Mouse (Mus musculus): Measurements from ENCODE around the gene Tmem259. TPM values are rescaled to one million over a fixed set of nuclear protein-coding genes. Genes with fewer than 3 reads are reported as not detected.

The Tmem259 gene
- total and polyA plus RNA-seq, 3 experiments: 62.0 to 150 TPM; not detected in 1

- Histone ChIP-seq H3K9ac (ENCODE audit: control insufficient read depth, low read depth, low read length, poor library complexity, severe bottlenecking) (peak overlapping the region; percentile 84), H3K27ac (ENCODE audit: control insufficient read depth, low read depth, low read length) (peak overlapping the region; percentile 80)
These were observed 33.2 kb upstream of the Tmem259 start for GRCm38 (mm10) chr10:80017361-80017760.

GRCm38 (mm10) chr10:80016931-80017330 lies 32.8 kb upstream of the Tmem259 start:
- Histone ChIP-seq H3K4me1 (ENCODE audit: control insufficient read depth in 1 of 2, insufficient read depth in 2 of 2, low read length in 2 of 2) (peaks cover 10 to 19% of the 10 kb centered on the region in 2 experiments), H3K9ac (ENCODE audit: control insufficient read depth, low read depth, low read length, poor library complexity, severe bottlenecking) (peak overlapping the region; percentile 84), H3K27ac (ENCODE audit: control insufficient read depth, low read depth, low read length) (peak overlapping the region; percentile 80), H3K9me3 (replicated peaks; ENCODE audit: insufficient read depth, low read length) (no peaks in the 10 kb centered on the region), H3K79me2 (ENCODE audit: control insufficient read depth, insufficient read depth, low read length, poor library complexity) (peaks cover 12% of the 10 kb centered on the region), H3K4me3 (ENCODE audit: control insufficient read depth in 1 of 2, insufficient read depth in 1 of 2, low read depth in 2 of 2, low read length in 2 of 2) (peak overlapping the region; percentile 74 to 98), H3K27me3 (ENCODE audit: control insufficient read depth in 1 of 2, insufficient read depth in 2 of 2, low read length in 2 of 2) (no peaks in the 10 kb centered on the region), H3K36me3 (ENCODE audit: control insufficient read depth in 1 of 2, insufficient read depth in 2 of 2, low read length in 2 of 2) (peaks cover 0 to 11% of the 10 kb centered on the region in 2 experiments; a peak in 3 of 4 replicates)
- TF ChIP-seq BHLHE40 (IDR thresholded peaks at IDR 0.05; ENCODE audit: borderline replicate concordance, low read depth, low read length) (no peak), SMC3 (IDR thresholded peaks at IDR 0.05; ENCODE audit: low read depth, low read length) (no peak), JUND (IDR thresholded peaks at IDR 0.05; ENCODE audit: low read depth, low read length) (no peak), ZNF384 (IDR thresholded peaks at IDR 0.05; ENCODE audit: low read depth, low read length) (no peak), UBTF (IDR thresholded peaks at IDR 0.05; ENCODE audit: borderline replicate concordance, insufficient read depth, low read depth, low read length) (no peak), MXI1 (IDR thresholded peaks at IDR 0.05; ENCODE audit: low read depth, low read length) (no peak), POLR2A (IDR thresholded peaks at IDR 0.05; ENCODE audit: control insufficient read depth in 1 of 2, insufficient read depth in 1 of 2, low read depth in 1 of 2, low read length in 2 of 2, poor library complexity in 1 of 2) (0 out of 4 replicates have a peak, but pooled peaks of 1 of the 2 experiments have one; percentile 10), E2F4 (IDR thresholded peaks at IDR 0.05; ENCODE audit: borderline replicate concordance, low read depth, low read length) (no peak)
- DNase-seq (ENCODE audit: low read depth, low spot score): peak; percentile 55

More at GRCm38 (mm10) chr10:80017361-80017760, 33.2 kb upstream of the Tmem259 start:
- peaks cover 0 to 11% of the 10 kb centered on the region in 2 experiments; a peak in 3 of 4 replicates for H3K36me3 ChIP-seq (ENCODE audit: control insufficient read depth in 1 of 2, insufficient read depth in 2 of 2, low read length in 2 of 2)
- TF ChIP-seq CTCF (IDR thresholded peaks at IDR 0.05 in 2 of 3, conservative IDR thresholded peaks at IDR 0.05 in 1 of 3; ENCODE audit: control insufficient read depth in 1 of 3, insufficient read depth in 1 of 3, low read depth in 2 of 3, low read length in 3 of 3, poor library complexity in 1 of 3, severe bottlenecking in 1 of 3): no peak
- no peak for TF ChIP-seq POLR2AphosphoS5 (IDR thresholded peaks at IDR 0.05; ENCODE audit: borderline replicate concordance, low read depth, low read length)
- TF ChIP-seq UBTF (IDR thresholded peaks at IDR 0.05; ENCODE audit: borderline replicate concordance, insufficient read depth, low read depth, low read length): no peak
- no peak for TF ChIP-seq ZC3H11A (IDR thresholded peaks at IDR 0.05; ENCODE audit: low read depth, low read length)
- TF ChIP-seq BHLHE40 (IDR thresholded peaks at IDR 0.05; ENCODE audit: borderline replicate concordance, low read depth, low read length): 0 out of 2 replicates have a peak, but pooled peaks have one; percentile 33
- no peak for TF ChIP-seq SMC3 (IDR thresholded peaks at IDR 0.05; ENCODE audit: low read depth, low read length)
- TF ChIP-seq EP300 (IDR thresholded peaks at IDR 0.05; ENCODE audit: low read depth in 1 of 2, low read length in 2 of 2): peak in 1 of 2 experiments; percentile 57; a peak in 1 of 4 replicates
- TF ChIP-seq RAD21 (IDR thresholded peaks at IDR 0.05; ENCODE audit: low read depth, low read length): no peak
- no peak for TF ChIP-seq TAL1 (IDR thresholded peaks at IDR 0.05; ENCODE audit: low read length)
- TF ChIP-seq CHD1 (IDR thresholded peaks at IDR 0.05; ENCODE audit: low read depth, low read length): no peak
- peak; percentile 65; the same call in 1 of the 2 replicates for TF ChIP-seq HCFC1 (IDR thresholded peaks at IDR 0.05; ENCODE audit: low read depth, low read length)
- 0 out of 2 replicates have a peak, but pooled peaks have one; percentile 16 for TF ChIP-seq MXI1 (IDR thresholded peaks at IDR 0.05; ENCODE audit: low read depth, low read length)
- TF ChIP-seq TBP (IDR thresholded peaks at IDR 0.05; ENCODE audit: low read depth, low read length): no peak
- TF ChIP-seq MAX (IDR thresholded peaks at IDR 0.05; ENCODE audit: low read length): no peak
- TF ChIP-seq GABPA (IDR thresholded peaks at IDR 0.05; ENCODE audit: low read depth, low read length): no peak
- no peak for TF ChIP-seq ZMIZ1 (IDR thresholded peaks at IDR 0.05; ENCODE audit: low read depth, low read length)
- no peak for TF ChIP-seq NRF1 (IDR thresholded peaks at IDR 0.05; ENCODE audit: insufficient read depth, low read depth, low read length, poor library complexity, severe bottlenecking)
- TF ChIP-seq GATA1 (IDR thresholded peaks at IDR 0.05; ENCODE audit: low read depth, low read length): no peak
- TF ChIP-seq CHD2 (IDR thresholded peaks at IDR 0.05; ENCODE audit: low read length): peak; percentile 55
- TF ChIP-seq USF1 (IDR thresholded peaks at IDR 0.05; ENCODE audit: low read depth, low read length): no peak
- no peak for TF ChIP-seq MYC (IDR thresholded peaks at IDR 0.05; ENCODE audit: low read depth, low read length)
- peak; percentile 48 for TF ChIP-seq SIN3A (IDR thresholded peaks at IDR 0.05; ENCODE audit: low read length)
- TF ChIP-seq TCF12 (IDR thresholded peaks at IDR 0.05; ENCODE audit: low read depth, low read length): peak; percentile 31; the same call in 1 of the 2 replicates
- TF ChIP-seq MEF2A (IDR thresholded peaks at IDR 0.05; ENCODE audit: extremely low read depth, insufficient replicate concordance, low read depth, low read length, poor library complexity, severe bottlenecking): no peak
- peak; percentile 94 for TF ChIP-seq ELF1 (IDR thresholded peaks at IDR 0.05; ENCODE audit: low read depth, low read length)
- no peak; the same call in 1 of the 2 replicates for TF ChIP-seq NELFE (IDR thresholded peaks at IDR 0.05; ENCODE audit: low read depth, low read length)
- no peak for TF ChIP-seq USF2 (IDR thresholded peaks at IDR 0.05; ENCODE audit: borderline replicate concordance in 1 of 2, insufficient read depth in 1 of 2, low read depth in 1 of 2, low read length in 2 of 2)
- 0 out of 2 replicates have a peak, but pooled peaks have one; percentile 62 for TF ChIP-seq ETS1 (IDR thresholded peaks at IDR 0.05; ENCODE audit: low read depth, low read length)
- no peak for TF ChIP-seq POLR2AphosphoS2 (IDR thresholded peaks at IDR 0.05; ENCODE audit: low read length)
- TF ChIP-seq MAZ (IDR thresholded peaks at IDR 0.05; ENCODE audit: low read depth, low read length): peak; percentile 98
- TF ChIP-seq MAFK (IDR thresholded peaks at IDR 0.05; ENCODE audit: borderline replicate concordance, low read depth, low read length): no peak
- TF ChIP-seq E2F4 (IDR thresholded peaks at IDR 0.05; ENCODE audit: borderline replicate concordance, low read depth, low read length): no peak
- TF ChIP-seq KAT2A (conservative IDR thresholded peaks at IDR 0.05; ENCODE audit: low read depth, low read length): no peak
- TF ChIP-seq POLR2A (IDR thresholded peaks at IDR 0.05; ENCODE audit: control insufficient read depth in 1 of 2, insufficient read depth in 1 of 2, low read depth in 1 of 2, low read length in 2 of 2, poor library complexity in 1 of 2): no peak; a peak in 1 of 4 replicates
- 0 out of 2 replicates have a peak, but pooled peaks have one; percentile 9 for TF ChIP-seq MYB (IDR thresholded peaks at IDR 0.05; ENCODE audit: low read depth, low read length)
- H3K27me3 ChIP-seq (ENCODE audit: control insufficient read depth in 1 of 2, insufficient read depth in 2 of 2, low read length in 2 of 2): no peaks in the 10 kb centered on the region
- no peaks in the 10 kb centered on the region for H3K9me3 ChIP-seq (replicated peaks; ENCODE audit: insufficient read depth, low read length)
- peak overlapping the region; percentile 74 to 98 for H3K4me3 ChIP-seq (ENCODE audit: control insufficient read depth in 1 of 2, insufficient read depth in 1 of 2, low read depth in 2 of 2, low read length in 2 of 2)
- DNase-seq (ENCODE audit: low read depth, low spot score): peak; percentile 80
- H3K79me2 ChIP-seq (ENCODE audit: control insufficient read depth, insufficient read depth, low read length, poor library complexity): peaks cover 12% of the 10 kb centered on the region
- H3K4me1 ChIP-seq (ENCODE audit: control insufficient read depth in 1 of 2, insufficient read depth in 2 of 2, low read length in 2 of 2): peaks cover 10 to 19% of the 10 kb centered on the region in 2 experiments
